Mouse (Mus musculus) thymus, adult 2 months (tissue): ENCODE results near the gene Hist1h4f.

Experiments used
- CTCF ChIP-seq: fragments of 200-500 bp; IDR thresholded peaks from 2 replicates; pipeline ENCODE4 v1.5.1; 2012; ENCODE audit warnings: mild to moderate bottlenecking, control low read depth, low read length, moderate library complexity, borderline replicate concordance; ENCODE audit not compliant: control insufficient read depth, poor library complexity, insufficient read depth; ENCODE audit errors: extremely low read depth
- POLR2A ChIP-seq: fragments of 200-500 bp; IDR thresholded peaks from 2 replicates; pipeline ENCODE4 v1.6.1; 2012; ENCODE audit warnings: mild to moderate bottlenecking, low read length, control low read depth, moderate library complexity; ENCODE audit not compliant: control insufficient read depth, poor library complexity, insufficient read depth; ENCODE audit errors: extremely low read depth

DNA sequence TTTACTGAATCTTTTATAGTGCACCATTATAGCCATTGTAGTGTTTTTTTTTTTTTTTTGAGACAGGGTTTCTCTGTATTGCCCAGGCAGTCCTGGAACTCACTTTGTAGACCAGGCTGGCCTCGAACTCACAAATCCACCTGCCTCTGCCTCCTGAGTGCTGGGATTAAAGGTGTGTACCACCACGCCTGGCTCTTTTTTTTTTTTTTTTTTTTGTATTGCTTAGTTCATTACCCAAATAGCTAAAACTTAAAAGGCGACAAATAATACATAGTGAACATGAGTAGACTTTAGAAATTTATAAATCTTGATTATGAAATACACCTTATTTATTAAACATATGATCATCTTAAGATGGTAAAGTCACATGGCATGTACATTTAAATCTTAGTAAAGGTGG lies 10.0 kb downstream of the Hist1h4f start:
- TF ChIP-seq CTCF, result no peak
- no peak for TF ChIP-seq POLR2A
